Mouse (Mus musculus) fibroblast of lung, adult 2 months (primary cell): ENCODE results near the gene Atp5l.

Experiments used
- DNase-seq: peaks from one replicate; pipeline ENCODE4 v3.0.0-alpha.2; 2011; ENCODE audit warnings: low read depth

Gene Atp5l

GRCm38 (mm10) chr9:44892664-44893063, 27.9 kb downstream of the Atp5l start:
- DNase-seq: no peak

GRCm38 (mm10) chr9:44891210-44891609, 29.3 kb downstream of the Atp5l start:
- DNase-seq: no peak

GRCm38 (mm10) chr9:44890122-44890521, 30.4 kb downstream of the Atp5l start:
- DNase-seq: no peak

- no peak for DNase-seq
Measured at GRCm38 (mm10) chr9:44888114-44888624, 32.4 kb downstream of the Atp5l start.

GRCm38 (mm10) chr9:44882981-44883569, 37.5 kb downstream of the Atp5l start:
- no peak for DNase-seq

- no peak for DNase-seq
Measured at GRCm38 (mm10) chr9:44882436-44882980, 38.0 kb downstream of the Atp5l start.

- DNase-seq: no peak
Measured at GRCm38 (mm10) chr9:44881941-44882435, 38.6 kb downstream of the Atp5l start.

- DNase-seq: peak; percentile 73
Measured at GRCm38 (mm10) chr9:44881221-44881871, 39.2 kb downstream of the Atp5l start, which contains the start of gene Kmt2a. Gene Kmt2a (minus strand): TSS chr9:44881296.

- DNase-seq: no peak
Measured at GRCm38 (mm10) chr9:44880309-44881081, 40.0 kb downstream of the Atp5l start.

GRCm38 (mm10) chr9:44879694-44880271, 40.8 kb downstream of the Atp5l start:
- DNase-seq: no peak

GRCm38 (mm10) chr9:44878776-44879500, 41.6 kb downstream of the Atp5l start:
- DNase-seq: no peak

- DNase-seq: no peak
Measured at GRCm38 (mm10) chr9:44877686-44878085, 42.9 kb downstream of the Atp5l start.

GRCm38 (mm10) chr9:44875476-44875875, 45.1 kb downstream of the Atp5l start:
- no peak for DNase-seq

GRCm38 (mm10) chr9:44874198-44874597, 46.3 kb downstream of the Atp5l start:
- no peak for DNase-seq

- no peak for DNase-seq
Measured at GRCm38 (mm10) chr9:44873665-44874064, 46.9 kb downstream of the Atp5l start.

- DNase-seq: no peak
Measured at GRCm38 (mm10) chr9:44868336-44869094, 52.0 kb downstream of the Atp5l start.

- DNase-seq: no peak
Measured at GRCm38 (mm10) chr9:44867664-44868063, 52.9 kb downstream of the Atp5l start.

GRCm38 (mm10) chr9:44866501-44867240, 53.9 kb downstream of the Atp5l start:
- no peak for DNase-seq
